Mouse (Mus musculus): Measurements from ENCODE around the gene Gli2. TPM values are rescaled to one million over a fixed set of nuclear protein-coding genes. Genes with fewer than 3 reads are reported as not detected.

The Gli2 gene
- polyA plus RNA-seq, 1 experiment from 2014 or later, result 5.6 TPM

DNA sequence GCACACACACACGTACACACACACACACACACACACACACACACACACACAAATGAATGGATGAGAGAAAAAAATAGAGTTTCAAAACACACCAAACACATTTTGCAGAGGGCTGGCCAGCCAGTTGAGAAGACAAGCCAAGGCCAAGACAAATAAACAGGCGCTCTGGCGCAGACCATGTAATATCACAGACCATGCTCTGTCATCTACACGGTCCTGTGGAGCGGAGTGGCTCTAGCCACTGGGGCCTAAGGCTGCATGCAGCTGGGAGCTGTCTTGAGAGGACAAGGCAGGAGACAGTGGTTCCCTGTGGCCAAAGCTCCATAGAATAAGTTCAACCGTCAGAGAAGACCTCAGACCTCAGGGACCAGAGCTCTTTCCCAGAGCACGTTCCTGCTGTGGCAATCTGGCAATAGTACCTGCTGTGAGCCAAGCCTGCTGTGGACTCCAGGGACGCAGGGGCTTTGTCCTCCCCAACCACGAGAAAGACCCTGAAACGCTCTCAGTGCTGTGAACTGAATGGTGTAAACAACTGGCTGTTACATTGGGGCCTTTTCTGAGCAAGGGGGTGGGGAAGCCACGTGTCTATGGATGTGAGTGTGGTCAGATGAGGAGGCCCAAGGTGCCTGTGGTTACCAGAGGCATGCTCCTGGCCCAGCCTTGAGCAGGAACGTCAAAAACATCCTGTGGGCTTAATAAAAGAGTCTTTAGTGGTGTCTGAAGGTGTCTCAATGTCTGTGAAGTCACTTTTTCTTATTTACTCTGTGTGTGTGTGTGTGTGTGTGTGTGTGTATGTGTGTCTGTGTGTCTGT, 125.7 kb downstream of the Gli2 start:
- Histone ChIP-seq H3K4me2 (no peak overlapping the region), H3K4me1 (peaks cover 13% of the 10 kb centered on the region; the same call in 1 of the 2 replicates), H3K27ac (no peak overlapping the region), H3K27me3 (no peaks in the 10 kb centered on the region), H3K9ac (no peak overlapping the region), H3K36me3 (ENCODE audit: poor library complexity, severe bottlenecking) (no peaks in the 10 kb centered on the region; the same call in 1 of the 2 replicates), H3K4me3 (no peak overlapping the region), H3K9me3 (replicated peaks) (no peaks in the 10 kb centered on the region)
- ATAC-seq, result no peak
- WGBS, result 65% methylated on average over 12 of the region's 12 CpGs

- WGBS, result 82% methylated on average over 7 of the region's 7 CpGs
Measured at GRCm38 (mm10) chr1:118926556-118926955, 126.9 kb downstream of the Gli2 start.

GRCm38 (mm10) chr1:118922189-118922588, 131.2 kb downstream of the Gli2 start:
- 0 out of 2 replicates have a peak, but pooled peaks cover 3% of the 10 kb centered on the region for H3K9me3 ChIP-seq (replicated peaks)
- H3K27ac ChIP-seq, result no peak overlapping the region
- H3K36me3 ChIP-seq (ENCODE audit: poor library complexity, severe bottlenecking), result no peaks in the 10 kb centered on the region; the same call in 1 of the 2 replicates
- no peak overlapping the region for H3K9ac ChIP-seq
- H3K4me2 ChIP-seq, result no peak overlapping the region
- WGBS, result 70% methylated on average over 6 of the region's 6 CpGs
- no peaks in the 10 kb centered on the region; the same call in 1 of the 2 replicates for H3K27me3 ChIP-seq
- no peak for ATAC-seq
- H3K4me1 ChIP-seq, result peaks cover 42% of the 10 kb centered on the region
- H3K4me3 ChIP-seq, result no peak overlapping the region

More at GRCm38 (mm10) chr1:118926556-118926955, 126.9 kb downstream of the Gli2 start:
- Histone ChIP-seq H3K36me3 (ENCODE audit: poor library complexity, severe bottlenecking) (no peaks in the 10 kb centered on the region; the same call in 1 of the 2 replicates), H3K27me3 (no peaks in the 10 kb centered on the region), H3K4me2 (no peak overlapping the region), H3K9ac (no peak overlapping the region), H3K27ac (no peak overlapping the region), H3K4me3 (no peak overlapping the region), H3K4me1 (peaks cover 24% of the 10 kb centered on the region), H3K9me3 (replicated peaks) (no peaks in the 10 kb centered on the region)
- ATAC-seq, result no peak

GRCm38 (mm10) chr1:118917520-118918220, 135.7 kb downstream of the Gli2 start:
- no peak for ATAC-seq
- WGBS, result 83% methylated on average over 7 of the region's 7 CpGs
- H3K36me3 ChIP-seq (ENCODE audit: poor library complexity, severe bottlenecking), result no peaks in the 10 kb centered on the region
- 0 out of 2 replicates have a peak, but pooled peaks cover 3% of the 10 kb centered on the region for H3K9me3 ChIP-seq (replicated peaks)
- H3K9ac ChIP-seq, result no peak overlapping the region
- H3K4me3 ChIP-seq, result no peak overlapping the region
- no peak overlapping the region for H3K4me2 ChIP-seq
- H3K27me3 ChIP-seq, result peaks cover 3% of the 10 kb centered on the region; the same call in 1 of the 2 replicates
- H3K4me1 ChIP-seq, result peaks cover 70% of the 10 kb centered on the region
- no peak overlapping the region for H3K27ac ChIP-seq

GRCm38 (mm10) chr1:118916477-118917075, 136.8 kb downstream of the Gli2 start:
- Histone ChIP-seq H3K27me3 (peaks cover 3% of the 10 kb centered on the region; the same call in 1 of the 2 replicates), H3K9me3 (replicated peaks) (0 out of 2 replicates have a peak, but pooled peaks cover 3% of the 10 kb centered on the region), H3K36me3 (ENCODE audit: poor library complexity, severe bottlenecking) (no peaks in the 10 kb centered on the region), H3K4me2 (no peak overlapping the region), H3K4me1 (peaks cover 70% of the 10 kb centered on the region), H3K9ac (peak overlapping the region; percentile 52), H3K4me3 (no peak overlapping the region), H3K27ac (peak overlapping the region; percentile 72)
- 0 out of 2 replicates have a peak, but pooled peaks have one; percentile 16 for ATAC-seq
- 28% methylated on average over 12 of the region's 12 CpGs for WGBS

GRCm38 (mm10) chr1:118913414-118914385, 139.7 kb downstream of the Gli2 start:
- Histone ChIP-seq H3K9ac (no peak overlapping the region), H3K27ac (peak overlapping the region; percentile 78)
- ATAC-seq, result no peak

GRCm38 (mm10) chr1:118912929-118913328, 140.5 kb downstream of the Gli2 start:
- H3K27me3 ChIP-seq, result peaks cover 8% of the 10 kb centered on the region; the same call in 1 of the 2 replicates
- H3K36me3 ChIP-seq (ENCODE audit: poor library complexity, severe bottlenecking), result no peaks in the 10 kb centered on the region
- H3K4me2 ChIP-seq, result peak overlapping the region; percentile 32
- ATAC-seq, result peak; percentile 68
- WGBS, result 7% methylated on average over 6 of the region's 6 CpGs
- H3K27ac ChIP-seq, result peak overlapping the region; percentile 78
- H3K4me1 ChIP-seq, result peaks cover 83% of the 10 kb centered on the region
- H3K4me3 ChIP-seq, result no peak overlapping the region
- no peaks in the 10 kb centered on the region for H3K9me3 ChIP-seq (replicated peaks)
- H3K9ac ChIP-seq, result no peak overlapping the region

More at GRCm38 (mm10) chr1:118913414-118914385, 139.7 kb downstream of the Gli2 start:
- H3K36me3 ChIP-seq (ENCODE audit: poor library complexity, severe bottlenecking), result no peaks in the 10 kb centered on the region
- WGBS, result 18% methylated on average over 17 of the region's 17 CpGs
- no peak overlapping the region for H3K4me3 ChIP-seq
- H3K4me1 ChIP-seq, result peaks cover 89% of the 10 kb centered on the region
- peaks cover 8% of the 10 kb centered on the region; the same call in 1 of the 2 replicates for H3K27me3 ChIP-seq
- H3K4me2 ChIP-seq, result peak overlapping the region; percentile 32
- no peaks in the 10 kb centered on the region for H3K9me3 ChIP-seq (replicated peaks)

DNA sequence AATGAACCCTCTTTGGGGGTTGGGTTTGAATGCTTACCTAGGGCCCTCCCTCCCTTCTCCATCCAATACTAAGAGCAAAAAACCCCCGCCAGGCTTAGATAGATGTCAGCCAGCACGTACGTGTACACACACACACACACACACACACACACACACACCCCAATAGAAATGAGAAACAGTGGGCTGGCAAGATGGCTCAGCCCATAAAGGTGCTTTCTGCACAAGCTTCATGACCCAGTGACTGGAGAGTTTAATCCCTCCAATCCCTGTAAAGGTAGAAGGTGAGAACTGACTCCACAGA, 142.0 kb downstream of the Gli2 start:
- Histone ChIP-seq H3K4me3 (no peak overlapping the region), H3K4me2 (peak overlapping the region; percentile 42; the same call in 1 of the 2 replicates), H3K27ac (peak overlapping the region; percentile 75), H3K27me3 (0 out of 2 replicates have a peak, but pooled peaks cover 8% of the 10 kb centered on the region), H3K9me3 (replicated peaks) (no peaks in the 10 kb centered on the region), H3K36me3 (ENCODE audit: poor library complexity, severe bottlenecking) (no peaks in the 10 kb centered on the region), H3K4me1 (peaks cover 68% of the 10 kb centered on the region), H3K9ac (peak overlapping the region; percentile 0; the same call in 1 of the 2 replicates)
- no peak for ATAC-seq
- 0% methylated on average over 3 of the region's 3 CpGs for WGBS

DNA sequence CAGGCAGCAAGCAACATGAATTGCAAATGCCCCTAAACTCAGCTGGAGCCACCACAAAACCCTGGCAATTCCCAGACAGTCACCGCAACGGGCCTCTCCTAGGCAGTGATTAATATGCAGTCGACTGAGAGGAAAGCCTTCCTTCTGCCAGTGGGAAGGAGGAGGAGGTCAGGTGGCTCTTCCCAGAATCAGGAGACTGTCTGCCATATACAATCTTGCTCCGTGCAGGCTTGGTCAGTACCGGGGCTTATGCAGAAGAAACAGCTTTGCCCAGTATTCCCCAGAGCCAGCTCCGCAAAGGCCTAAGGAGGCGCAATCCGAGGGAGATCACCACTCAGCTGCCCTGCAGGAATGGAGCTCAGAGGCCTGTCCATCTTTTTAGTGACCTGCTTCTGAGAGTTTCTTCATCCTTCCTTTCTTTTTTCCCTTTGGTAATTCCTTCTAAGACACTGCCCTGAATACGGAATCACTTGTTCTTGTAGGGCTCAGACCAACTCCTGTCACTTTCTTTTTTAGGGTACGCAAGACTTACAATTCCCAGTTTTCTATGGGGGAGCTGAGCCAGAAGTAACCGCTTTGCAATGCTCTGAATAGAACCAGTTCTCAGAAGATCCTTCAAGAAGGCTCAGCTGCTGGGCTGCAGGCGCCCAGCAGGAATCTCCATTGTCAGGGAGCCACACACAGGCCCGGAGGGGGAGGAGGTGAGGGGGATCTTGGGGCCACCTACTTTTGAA, 142.6 kb downstream of the Gli2 start:
- WGBS, result 3% methylated on average over 13 of the region's 13 CpGs
- Histone ChIP-seq H3K9me3 (replicated peaks) (no peaks in the 10 kb centered on the region), H3K4me3 (no peak overlapping the region), H3K36me3 (ENCODE audit: poor library complexity, severe bottlenecking) (no peaks in the 10 kb centered on the region), H3K4me1 (peaks cover 62% of the 10 kb centered on the region), H3K27ac (peak overlapping the region; percentile 75), H3K4me2 (peak overlapping the region; percentile 42), H3K27me3 (0 out of 2 replicates have a peak, but pooled peaks cover 8% of the 10 kb centered on the region), H3K9ac (peak overlapping the region; percentile 0; the same call in 1 of the 2 replicates)
- peak; percentile 75 for ATAC-seq

- Histone ChIP-seq H3K27me3 (0 out of 2 replicates have a peak, but pooled peaks cover 5% of the 10 kb centered on the region), H3K9ac (no peak overlapping the region), H3K4me2 (no peak overlapping the region), H3K4me3 (no peak overlapping the region), H3K9me3 (replicated peaks) (no peaks in the 10 kb centered on the region), H3K36me3 (ENCODE audit: poor library complexity, severe bottlenecking) (no peaks in the 10 kb centered on the region), H3K4me1 (peaks cover 69% of the 10 kb centered on the region), H3K27ac (peak overlapping the region; percentile 75; the same call in 1 of the 2 replicates)
- no peak for ATAC-seq
- 82% methylated on average over 3 of the region's 3 CpGs for WGBS
Measured at GRCm38 (mm10) chr1:118909051-118909450, 144.4 kb downstream of the Gli2 start.
